Mouse (Mus musculus): ENCODE data around the gene Smyd3.

DNA sequence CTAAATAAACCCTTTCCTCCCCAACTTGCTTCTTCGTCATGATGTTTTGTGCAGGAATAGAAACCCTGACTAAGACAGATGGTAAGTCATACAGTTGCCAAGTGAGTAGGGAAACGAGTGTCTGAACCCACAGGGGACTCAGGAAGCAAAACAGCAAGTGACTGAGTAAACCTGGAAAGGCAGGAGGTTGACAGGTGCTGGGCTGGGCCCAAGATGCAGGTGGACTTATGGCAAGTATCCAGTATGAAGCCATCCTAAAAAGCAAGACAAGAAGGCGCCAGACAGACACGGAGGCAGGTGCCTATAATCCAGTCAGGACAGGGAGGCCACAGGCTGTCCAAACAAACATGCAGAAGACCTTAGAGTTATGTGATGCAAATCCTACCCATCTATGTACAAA lies 265.2 kb downstream of the Smyd3 start:
- TF ChIP-seq CTCF (IDR thresholded peaks at IDR 0.05; ENCODE audit: low read depth, low read length), result no peak
- no peak for TF ChIP-seq POLR2A (IDR thresholded peaks at IDR 0.05; ENCODE audit: borderline replicate concordance, low read depth, low read length)

Data from bone marrow macrophage, adult 2 months (primary cell).